Mouse (Mus musculus) heart, adult 11 months (tissue): ENCODE measurements around the gene Bglap2.
"Not testable (repeated sequence)": the region's sequence is repeated elsewhere in the genome, so short reads cannot be mapped to it uniquely, and the experiment has no call there.

Source experiments
- DNase-seq: peaks from one replicate; pipeline ENCODE4 v3.0.0; 2022

The Bglap2 gene

GRCm38 (mm10) chr3:88384364-88384763 is 5.9 kb upstream of the Bglap2 start, which contains the start of gene Bglap:
Bglap (minus strand) TSS chr3:88384464.
- no peak for DNase-seq

- DNase-seq: not testable (repeated sequence)
Measured at GRCm38 (mm10) chr3:88382383-88382782, 3.9 kb upstream of the Bglap2 start.

- DNase-seq: not testable (repeated sequence)
Measured at GRCm38 (mm10) chr3:88381389-88382315, 3.2 kb upstream of the Bglap2 start.

- DNase-seq: not testable (repeated sequence)
Measured at GRCm38 (mm10) chr3:88376644-88377043, 1.9 kb downstream of the Bglap2 start.

GRCm38 (mm10) chr3:88375750-88376626 is 2.5 kb downstream of the Bglap2 start:
- DNase-seq: not testable (repeated sequence)

GRCm38 (mm10) chr3:88372643-88373042 is 5.9 kb downstream of the Bglap2 start, which contains the start of gene Bglap3:
Bglap3 (minus strand) TSS chr3:88372743.
- not testable (repeated sequence) for DNase-seq

- DNase-seq: not testable (repeated sequence)
Measured at GRCm38 (mm10) chr3:88368511-88368910, 10.0 kb downstream of the Bglap2 start.

GRCm38 (mm10) chr3:88367517-88367916 is 11.0 kb downstream of the Bglap2 start:
- DNase-seq: not testable (repeated sequence)

GRCm38 (mm10) chr3:88366830-88367428 is 11.6 kb downstream of the Bglap2 start:
- peak; percentile 92 for DNase-seq

GRCm38 (mm10) chr3:88365705-88366361 is 12.7 kb downstream of the Bglap2 start:
- DNase-seq: no peak

GRCm38 (mm10) chr3:88364337-88364736 is 14.2 kb downstream of the Bglap2 start, which contains the start of gene Paqr6:
Paqr6 (plus strand) TSS chr3:88364584.
- peak; percentile 97 for DNase-seq

- DNase-seq: peak; percentile 95
Measured at GRCm38 (mm10) chr3:88363700-88364099, 14.8 kb downstream of the Bglap2 start.

GRCm38 (mm10) chr3:88361612-88362313 is 16.7 kb downstream of the Bglap2 start:
- no peak for DNase-seq

GRCm38 (mm10) chr3:88361096-88361495 is 17.4 kb downstream of the Bglap2 start:
- DNase-seq: no peak

GRCm38 (mm10) chr3:88359989-88360388 is 18.5 kb downstream of the Bglap2 start:
- no peak for DNase-seq

- DNase-seq: no peak
Measured at GRCm38 (mm10) chr3:88359584-88359983, 18.9 kb downstream of the Bglap2 start.

- DNase-seq: no peak
Measured at GRCm38 (mm10) chr3:88354396-88355165, 23.9 kb downstream of the Bglap2 start.

GRCm38 (mm10) chr3:88352907-88353306 is 25.6 kb downstream of the Bglap2 start:
- DNase-seq: no peak

GRCm38 (mm10) chr3:88350732-88351131 is 27.8 kb downstream of the Bglap2 start:
- no peak for DNase-seq

- DNase-seq: no peak
Measured at GRCm38 (mm10) chr3:88339006-88339405, 39.5 kb downstream of the Bglap2 start.

GRCm38 (mm10) chr3:88338316-88338715 is 40.2 kb downstream of the Bglap2 start:
- DNase-seq: no peak
